Mouse (Mus musculus): ENCODE measurements around the gene Ube2ql1.

The Ube2ql1 gene

GRCm38 (mm10) chr13:69708236-69708635 is 31.5 kb downstream of the Ube2ql1 start:
- no peak for DNase-seq (ENCODE audit: low read depth, low spot score)

GRCm38 (mm10) chr13:69707496-69707895 is 32.2 kb downstream of the Ube2ql1 start:
- DNase-seq (ENCODE audit: low read depth, low spot score): no peak

- no peak for DNase-seq (ENCODE audit: low read depth, low spot score)
These were observed 32.8 kb downstream of the Ube2ql1 start for GRCm38 (mm10) chr13:69706919-69707318.

- DNase-seq (ENCODE audit: low read depth, low spot score): no peak
These were observed 36.2 kb downstream of the Ube2ql1 start for GRCm38 (mm10) chr13:69703505-69703904.

GRCm38 (mm10) chr13:69701397-69701796 is 38.3 kb downstream of the Ube2ql1 start:
- DNase-seq (ENCODE audit: low read depth, low spot score): no peak

- DNase-seq (ENCODE audit: low read depth, low spot score): no peak
These were observed 38.9 kb downstream of the Ube2ql1 start for GRCm38 (mm10) chr13:69700827-69701226.

GRCm38 (mm10) chr13:69696333-69696991 is 43.2 kb downstream of the Ube2ql1 start:
- DNase-seq (ENCODE audit: low read depth, low spot score): peak; percentile 52

GRCm38 (mm10) chr13:69691074-69691473 is 48.6 kb downstream of the Ube2ql1 start:
- peak; percentile 39 for DNase-seq (ENCODE audit: low read depth, low spot score)

GRCm38 (mm10) chr13:69687023-69687422 is 52.7 kb downstream of the Ube2ql1 start:
- DNase-seq (ENCODE audit: low read depth, low spot score): no peak

GRCm38 (mm10) chr13:69685406-69685818 is 54.3 kb downstream of the Ube2ql1 start:
- no peak for DNase-seq (ENCODE audit: low read depth, low spot score)

GRCm38 (mm10) chr13:69673921-69674618 is 65.6 kb downstream of the Ube2ql1 start:
- DNase-seq (ENCODE audit: low read depth, low spot score): no peak

- no peak for DNase-seq (ENCODE audit: low read depth, low spot score)
These were observed 66.3 kb downstream of the Ube2ql1 start for GRCm38 (mm10) chr13:69673197-69673920.

- DNase-seq (ENCODE audit: low read depth, low spot score): no peak
These were observed 67.1 kb downstream of the Ube2ql1 start for GRCm38 (mm10) chr13:69672565-69672964.

- DNase-seq (ENCODE audit: low read depth, low spot score): no peak
These were observed 67.6 kb downstream of the Ube2ql1 start for GRCm38 (mm10) chr13:69672121-69672520.

- DNase-seq (ENCODE audit: low read depth, low spot score): no peak
These were observed 85.2 kb downstream of the Ube2ql1 start for GRCm38 (mm10) chr13:69654508-69654907.
